Mouse (Mus musculus) activated CD4-positive, CD25-positive, alpha-beta regulatory T cell (primary cell): ENCODE measurements around the gene Tmem185b. TPM values are rescaled to one million over a fixed set of nuclear protein-coding genes. Genes with fewer than 3 reads are reported as not detected.

Experiments used
- polyA plus RNA-seq, 2 experiments: library from polyadenylated mRNA; unstranded; fragments of 100-300 nt; shearing (Covaris generic); gene quantifications; one replicate each; pipeline ENCODE4 v1.2.1; 2017

Gene Tmem185b
- polyA plus RNA-seq: 10 to 100 TPM; 27.6 to 32.0 TPM

GRCm38 (mm10) chr1:119525689-119526591 is at the start of gene Tmem185b:
Gene Tmem185b (plus strand): TSS chr1:119526160.

DNA sequence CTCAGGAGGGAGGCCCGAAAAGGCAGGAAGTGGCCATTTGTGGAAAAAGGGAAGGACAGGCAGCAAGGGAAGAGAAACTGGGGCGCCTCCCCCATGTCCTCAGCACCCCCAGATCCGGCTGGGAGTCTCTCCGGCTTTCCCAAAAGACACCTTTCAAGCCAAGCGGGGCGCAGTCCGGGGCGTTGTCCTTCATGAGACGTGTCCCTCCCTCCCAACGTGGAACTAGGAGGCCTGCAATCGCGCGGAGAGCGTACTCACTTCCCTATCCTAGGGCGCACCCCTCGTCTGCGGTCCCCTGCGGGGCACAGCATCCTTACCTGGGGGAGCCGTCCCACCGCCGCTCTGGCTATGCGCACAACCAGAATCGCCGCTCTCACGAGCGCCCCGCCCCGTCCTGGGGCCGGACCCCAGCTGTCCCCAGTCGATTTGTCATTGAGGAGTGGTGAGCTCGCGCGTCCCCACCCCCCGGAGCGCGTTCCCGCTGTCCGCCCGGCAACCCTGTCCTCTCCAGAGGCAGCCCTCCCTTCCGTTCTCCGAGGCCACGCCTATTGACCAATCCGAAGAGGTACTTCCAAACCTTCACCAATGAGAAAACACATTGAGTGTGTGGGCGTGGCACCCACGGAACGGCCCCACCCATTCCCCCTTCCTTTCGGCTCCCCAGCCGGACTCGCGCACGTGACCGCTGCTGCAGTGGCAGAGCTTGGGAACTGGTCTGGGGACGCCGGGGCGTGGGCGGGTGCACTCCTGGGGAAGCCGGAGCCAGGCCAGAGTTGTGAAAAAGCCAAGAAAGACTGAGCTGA is 21.5 kb upstream of the Tmem185b start, which contains the start of gene Ralb:
TSS of gene Ralb (minus strand) at position 535 of the 803 bp plus-strand sequence.

Other genes starting within 250 kb of the Tmem185b start
- gene Inhbb, start 103.9 kb upstream of the Tmem185b start, polyA plus RNA-seq: not detected
- 10 to 100 TPM; 14.6 to 17.8 TPM for gene Ralb, start 21.4 kb upstream of the Tmem185b start, polyA plus RNA-seq
- 1 to 10 TPM in 1 of 2 experiments, under 1 TPM in 1; 0.21 to 1.5 TPM for gene Epb41l5, start 122.8 kb downstream of the Tmem185b start, polyA plus RNA-seq